Mouse (Mus musculus): ENCODE results near the gene Erp27. TPM values are rescaled to one million over a fixed set of nuclear protein-coding genes. Genes with fewer than 3 reads are reported as not detected.
"Not testable (repeated sequence)": the region's sequence is repeated elsewhere in the genome, so short reads cannot be mapped to it uniquely, and the experiment has no call there.

Erp27 gene
- total RNA-seq (2015; ENCODE audit: low replicate concordance) (not detected in 2 replicates), total RNA-seq (2017; ENCODE audit: low replicate concordance) (0.34 TPM in 1 of 2 replicates, not detected in the other)

DNA sequence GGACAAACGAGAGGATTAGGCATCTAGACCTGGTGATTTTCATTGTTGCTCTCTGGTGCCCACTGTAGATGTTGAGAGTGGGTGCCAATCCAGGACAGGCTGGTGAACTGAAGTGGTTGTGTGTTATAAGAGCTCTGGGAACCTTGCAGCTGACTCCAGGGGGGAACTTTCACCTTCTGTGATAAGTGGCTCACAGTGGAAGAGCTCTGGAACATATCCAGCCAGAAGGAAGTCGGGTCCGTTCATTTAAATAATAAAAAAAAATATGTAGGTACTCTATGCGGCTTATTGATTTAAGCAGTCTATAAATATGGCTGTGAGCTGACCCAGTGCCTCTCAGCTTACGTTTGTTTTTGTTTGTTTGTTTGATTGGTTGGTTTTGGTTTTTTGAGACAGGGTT is at the start of gene Erp27:
Erp27 (minus strand) TSS at position 101 of the 400 bp plus-strand sequence.
- ATAC-seq (replicated peaks; ENCODE audit: low FRiP score, poor library complexity, severe bottlenecking): no peak

DNA sequence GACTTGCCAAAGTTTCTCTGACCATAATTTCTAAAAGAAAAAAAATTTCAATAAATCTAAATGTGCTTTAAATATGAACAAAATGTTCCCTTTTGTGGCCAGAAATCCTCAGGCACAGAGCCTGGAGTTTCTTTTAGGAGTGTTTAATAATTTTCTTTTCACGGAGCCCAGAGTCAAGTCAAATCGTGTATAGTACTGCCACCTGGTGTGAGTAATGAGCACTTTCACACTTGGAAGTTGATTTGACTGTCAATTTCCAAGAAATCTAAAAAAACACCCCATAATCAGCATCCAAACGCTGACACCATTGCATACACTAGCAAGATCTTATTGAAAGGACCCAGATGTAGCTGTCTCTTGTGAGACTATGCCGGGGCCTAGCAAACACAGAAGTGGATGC is 46.9 kb upstream of the Erp27 start:
- ATAC-seq (replicated peaks; ENCODE audit: low FRiP score, poor library complexity, severe bottlenecking): not testable (repeated sequence)

DNA sequence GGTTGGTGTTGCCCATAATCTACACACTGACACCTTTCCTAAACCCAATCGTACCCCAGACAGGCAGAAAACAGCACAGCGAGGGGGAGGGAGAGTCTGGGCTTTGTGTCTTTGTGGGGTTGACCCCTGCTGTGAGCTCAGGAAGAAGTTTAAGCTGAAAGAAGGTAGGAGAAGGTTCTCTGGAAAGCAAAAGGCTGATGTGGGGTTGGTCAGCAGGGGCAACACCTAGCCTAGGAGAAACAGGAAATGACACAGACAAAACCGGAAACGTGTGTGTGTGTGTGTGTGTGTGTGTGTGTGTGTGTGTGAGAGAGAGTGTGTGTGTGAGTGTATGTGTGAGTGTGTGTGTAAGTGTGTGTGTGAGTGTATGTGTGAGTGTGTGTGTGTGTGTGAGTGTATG is 45.5 kb upstream of the Erp27 start:
- ATAC-seq (replicated peaks; ENCODE audit: low FRiP score, poor library complexity, severe bottlenecking): no peak

DNA sequence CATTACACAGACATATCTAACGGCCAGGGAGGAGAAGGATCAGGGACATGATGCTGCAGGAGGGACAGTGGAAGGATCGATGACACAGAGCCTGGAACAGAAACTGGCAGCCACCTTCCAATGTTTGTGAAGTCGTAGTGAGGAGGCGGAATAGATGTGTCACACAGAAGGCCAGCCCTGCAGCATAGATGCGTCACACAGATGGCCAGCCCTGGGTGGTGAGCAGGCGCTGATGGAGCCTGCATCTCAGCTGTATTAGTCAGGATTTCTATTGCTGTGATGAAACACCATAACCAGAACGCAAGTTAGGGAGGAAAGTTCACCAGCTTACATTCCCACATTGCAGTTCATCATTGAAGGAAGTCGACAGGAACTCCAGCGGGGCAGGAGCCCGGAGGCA is 43.9 kb upstream of the Erp27 start:
- no peak for ATAC-seq (replicated peaks; ENCODE audit: low FRiP score, poor library complexity, severe bottlenecking)

DNA sequence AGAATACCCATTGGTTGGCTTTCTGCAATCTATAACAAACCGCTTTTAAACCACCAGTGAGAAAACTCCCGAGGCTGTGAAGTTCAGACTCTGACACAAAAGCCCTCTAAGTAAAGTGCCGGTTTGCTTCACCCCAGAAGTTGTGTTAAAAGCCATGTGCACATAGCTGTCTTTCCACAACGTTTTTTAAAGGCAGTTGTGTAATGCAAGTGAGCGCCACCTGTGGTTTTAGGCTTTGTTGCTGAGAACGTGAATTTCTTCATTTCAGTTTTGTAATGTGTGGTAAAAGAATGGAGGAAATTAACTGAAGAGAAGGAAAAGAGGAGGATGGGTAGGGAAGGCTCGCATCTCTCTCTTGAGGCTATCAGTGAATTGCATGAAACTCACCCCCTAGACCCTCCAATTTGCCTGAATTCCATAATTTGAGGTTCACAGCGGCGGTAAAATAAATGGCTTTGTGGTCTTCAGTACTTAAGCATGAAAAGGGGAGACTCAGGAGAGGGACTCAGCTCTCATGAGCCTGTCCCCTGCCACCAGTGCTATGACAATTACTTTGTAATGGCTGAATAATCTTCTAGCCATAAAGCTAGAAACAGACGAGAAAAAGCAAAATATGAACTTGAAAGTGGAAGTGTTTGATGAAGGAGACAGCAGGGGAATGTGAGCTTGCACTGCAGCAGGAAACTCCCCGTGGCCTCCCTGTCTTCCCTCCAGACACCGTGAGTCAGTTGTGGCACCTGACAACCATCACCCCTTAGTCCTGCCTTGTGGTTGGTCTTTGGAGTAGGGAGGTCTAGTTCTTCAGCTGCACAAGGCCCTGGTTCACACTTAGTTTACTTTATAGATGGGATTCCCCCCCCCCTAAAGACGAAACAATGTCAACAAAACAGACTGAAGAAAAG is 42.9 kb upstream of the Erp27 start:
- no peak for ATAC-seq (replicated peaks; ENCODE audit: low FRiP score, poor library complexity, severe bottlenecking)

DNA sequence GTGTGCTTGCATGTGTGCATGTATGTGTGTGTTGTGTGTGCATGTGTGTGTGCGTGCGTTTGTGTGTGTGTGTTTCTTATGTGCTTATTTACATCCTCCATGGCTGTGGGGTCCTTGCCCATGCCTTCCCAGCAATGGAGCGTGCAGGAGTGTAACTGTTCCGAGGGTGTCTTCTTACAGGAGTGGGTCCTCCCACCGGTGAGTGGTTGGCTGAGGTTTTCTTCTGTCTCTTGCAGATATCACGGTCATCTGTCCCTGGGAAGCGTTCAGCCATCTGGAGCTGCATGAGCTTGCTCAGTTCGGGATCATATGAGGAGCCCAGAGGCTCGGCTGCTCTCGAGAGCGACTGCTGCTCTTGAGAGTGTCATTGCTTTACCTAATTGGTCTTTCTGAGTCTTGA is 41.0 kb upstream of the Erp27 start:
- no peak for ATAC-seq (replicated peaks; ENCODE audit: low FRiP score, poor library complexity, severe bottlenecking)

DNA sequence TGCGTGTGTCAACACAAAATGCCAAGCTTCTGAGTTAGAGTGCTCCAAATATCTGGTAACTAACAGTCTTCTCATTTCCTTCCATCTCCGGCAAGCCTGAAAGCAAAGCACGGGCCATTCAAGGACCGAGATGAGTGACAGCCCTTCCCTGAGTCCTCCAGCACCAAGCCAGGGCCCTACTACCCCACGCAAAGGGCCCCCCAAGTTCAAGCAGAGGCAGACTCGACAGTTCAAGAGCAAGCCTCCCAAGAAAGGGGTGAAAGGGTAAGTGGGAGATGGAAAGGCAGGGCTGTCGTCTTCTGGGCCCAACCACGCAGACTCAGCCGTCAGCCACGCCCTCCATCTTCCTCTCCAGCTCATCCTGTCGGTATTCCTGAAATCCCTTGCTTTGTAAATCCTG is 37.2 kb upstream of the Erp27 start:
- no peak for ATAC-seq (replicated peaks; ENCODE audit: low FRiP score, poor library complexity, severe bottlenecking)

DNA sequence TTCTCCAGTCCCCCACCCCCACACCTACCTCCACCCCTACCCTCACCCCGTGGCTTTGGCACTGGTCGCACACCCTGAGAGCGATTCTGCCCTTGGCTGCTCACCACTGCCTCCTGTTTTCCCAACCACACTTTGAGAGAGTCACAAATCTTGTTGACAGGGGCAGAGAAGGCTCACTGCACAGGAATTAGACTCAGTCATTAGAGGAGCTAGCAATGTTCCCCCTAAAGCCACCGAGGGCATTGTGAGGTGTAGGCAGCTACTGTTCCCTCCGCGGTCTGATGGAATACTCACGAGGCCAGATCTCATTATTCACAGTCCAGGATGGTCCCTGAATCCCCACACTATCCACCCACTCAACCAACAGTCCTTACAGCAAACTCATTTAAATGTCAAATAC is 35.1 kb upstream of the Erp27 start:
- ATAC-seq (replicated peaks; ENCODE audit: low FRiP score, poor library complexity, severe bottlenecking): no peak

DNA sequence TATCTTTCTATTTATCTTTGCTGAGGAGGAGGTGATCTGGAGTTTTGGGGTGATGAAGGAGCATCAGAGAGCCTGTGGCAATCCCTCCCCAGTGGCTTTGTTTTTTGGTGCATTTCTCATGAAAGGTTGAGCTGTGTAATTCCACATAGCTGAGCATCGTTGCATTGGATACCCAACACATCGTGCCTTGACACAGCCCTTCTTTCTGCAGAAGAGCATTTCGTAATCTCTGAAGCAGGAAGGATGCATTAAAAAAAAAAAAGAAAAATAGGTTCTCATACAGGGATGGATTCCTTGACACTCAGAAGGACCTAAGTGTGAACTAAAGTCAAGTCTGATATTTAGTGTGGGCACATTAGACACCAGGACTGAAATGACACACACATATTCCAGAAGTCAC is 33.3 kb upstream of the Erp27 start:
- no peak for ATAC-seq (replicated peaks; ENCODE audit: low FRiP score, poor library complexity, severe bottlenecking)

DNA sequence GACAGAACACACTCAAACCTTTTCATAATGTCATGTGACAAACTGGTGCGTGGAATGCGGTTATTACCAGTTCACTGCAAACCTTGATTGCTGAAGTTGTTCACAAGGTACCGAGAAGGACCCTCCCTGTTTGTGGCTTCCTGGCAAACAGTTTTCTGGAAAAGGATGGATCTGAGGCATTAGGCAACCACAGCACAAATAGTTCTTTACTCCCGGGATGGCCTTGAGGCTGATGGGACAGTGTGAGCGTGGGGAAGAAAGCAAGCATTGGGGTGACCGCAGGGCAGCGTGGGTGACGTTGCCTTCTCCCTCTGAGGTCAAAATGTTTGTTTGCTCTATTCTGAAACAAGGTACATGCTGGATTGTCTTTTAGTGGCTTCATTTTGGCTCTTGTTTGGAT is 32.7 kb upstream of the Erp27 start:
- ATAC-seq (replicated peaks; ENCODE audit: low FRiP score, poor library complexity, severe bottlenecking): no peak

DNA sequence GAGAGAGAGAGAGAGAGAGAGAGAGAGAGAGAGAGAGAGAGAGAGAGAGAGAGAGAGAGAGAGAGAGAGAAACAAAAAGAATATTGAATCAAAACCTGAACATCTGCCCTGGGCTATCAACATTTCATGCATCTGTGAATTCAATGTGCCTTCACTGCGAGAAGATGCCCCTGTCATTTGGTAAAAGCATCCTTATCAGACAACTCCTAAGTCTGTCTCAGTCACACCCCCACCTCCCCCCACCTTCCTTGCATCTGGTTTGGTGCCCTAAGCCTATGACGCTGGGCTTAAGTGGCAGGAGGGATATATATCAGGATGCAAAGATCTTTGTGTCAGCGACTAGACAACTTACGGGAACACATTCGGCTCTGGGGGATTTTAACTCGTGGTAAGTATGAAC is 32.2 kb upstream of the Erp27 start:
- no peak for ATAC-seq (replicated peaks; ENCODE audit: low FRiP score, poor library complexity, severe bottlenecking)

DNA sequence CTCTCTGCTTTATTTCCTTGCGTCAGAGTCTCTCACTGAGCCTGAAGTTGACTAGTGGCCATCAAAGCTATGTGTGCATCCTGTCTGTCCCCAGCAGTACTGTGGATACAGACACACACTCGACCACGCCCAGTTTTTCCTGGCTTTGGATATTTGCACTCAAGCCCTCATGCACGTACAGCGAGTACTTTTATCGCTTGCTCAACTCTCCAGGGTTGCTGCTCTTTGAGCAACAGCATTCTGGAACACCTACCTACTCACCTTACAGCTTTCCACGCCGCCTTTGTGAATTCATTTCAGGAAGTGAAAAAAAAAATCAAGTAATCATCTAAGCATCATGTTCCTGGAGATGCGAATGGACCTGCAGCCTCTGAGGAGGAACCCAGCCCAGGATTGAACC is 30.9 kb upstream of the Erp27 start:
- no peak for ATAC-seq (replicated peaks; ENCODE audit: low FRiP score, poor library complexity, severe bottlenecking)

DNA sequence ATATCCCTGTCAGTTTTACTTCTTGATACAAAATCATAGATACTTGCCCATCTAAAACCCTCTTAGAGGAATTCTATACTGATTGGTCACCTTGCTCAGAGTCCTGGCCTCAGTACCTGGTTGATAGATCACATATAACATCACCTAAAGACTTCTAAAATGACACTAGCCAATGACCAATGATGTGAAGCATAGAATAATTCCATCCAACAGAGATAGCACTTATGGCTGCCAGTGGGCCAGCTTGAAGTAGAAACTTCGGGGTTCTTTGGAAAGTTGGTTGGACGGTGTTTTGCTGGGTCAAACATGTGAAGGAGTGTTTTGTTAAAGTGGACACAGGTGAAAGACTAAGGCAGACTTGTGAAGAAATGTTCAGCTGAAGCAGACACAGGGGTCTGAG is 28.2 kb upstream of the Erp27 start:
- ATAC-seq (replicated peaks; ENCODE audit: low FRiP score, poor library complexity, severe bottlenecking): no peak

DNA sequence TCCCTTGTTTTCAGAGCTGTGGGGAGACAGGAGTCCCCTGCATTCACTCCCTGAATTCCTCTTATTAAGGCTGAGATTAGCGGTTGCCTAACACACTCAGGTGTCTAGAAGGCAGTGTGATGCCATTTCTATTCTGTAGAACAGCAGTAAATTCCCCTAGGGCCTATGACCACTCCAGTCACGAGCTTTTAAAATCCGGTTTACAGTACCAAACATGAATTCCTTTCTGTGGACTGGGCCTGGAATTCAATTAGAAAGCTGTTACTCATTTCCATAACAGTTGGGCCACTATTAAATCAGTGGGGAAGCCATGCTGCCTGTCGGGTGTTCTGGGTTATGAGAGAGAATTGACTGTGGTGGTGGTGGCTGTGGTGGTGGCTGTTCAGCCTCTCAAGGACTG is 25.7 kb upstream of the Erp27 start:
- ATAC-seq (replicated peaks; ENCODE audit: low FRiP score, poor library complexity, severe bottlenecking): no peak

DNA sequence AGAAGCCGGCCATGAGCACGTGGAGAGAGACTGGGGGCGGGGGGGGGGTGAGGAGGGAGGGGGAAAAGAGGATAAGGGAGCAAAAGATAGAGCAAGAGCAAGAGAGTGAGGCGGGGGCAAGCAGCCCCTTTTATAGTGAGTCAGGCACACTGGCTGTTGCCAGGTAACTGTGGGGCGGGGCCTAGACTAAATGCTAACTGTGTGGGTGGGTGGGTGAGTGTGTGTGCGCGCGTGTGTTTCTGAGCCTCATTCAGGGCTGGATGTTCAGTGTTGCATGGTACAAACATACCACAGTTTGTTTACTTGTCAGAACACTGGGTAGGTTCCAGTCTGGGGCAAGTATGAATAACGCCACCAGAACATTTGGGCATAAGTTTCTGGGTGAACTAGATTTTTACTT is 25.0 kb upstream of the Erp27 start:
- ATAC-seq (replicated peaks; ENCODE audit: low FRiP score, poor library complexity, severe bottlenecking): no peak

DNA sequence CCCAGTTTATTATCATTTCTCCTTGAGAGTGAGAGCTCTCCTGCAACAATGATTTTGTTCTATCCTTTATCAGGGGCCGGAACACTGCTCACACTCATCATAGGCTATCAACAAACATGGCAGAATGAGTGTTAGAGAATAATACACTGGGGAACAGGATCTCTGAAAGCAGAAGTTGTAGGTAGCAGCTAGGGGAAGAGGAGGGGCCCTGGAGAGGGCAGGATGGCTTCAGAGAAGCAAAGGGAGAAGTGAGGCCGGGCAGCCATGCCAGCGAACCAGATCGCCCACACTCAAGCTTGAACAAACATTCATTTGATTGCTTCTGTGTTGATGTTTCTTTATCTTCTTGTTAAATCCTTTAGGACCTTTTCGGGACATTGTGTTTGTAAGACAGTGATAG is 24.3 kb upstream of the Erp27 start:
- ATAC-seq (replicated peaks; ENCODE audit: low FRiP score, poor library complexity, severe bottlenecking): no peak

DNA sequence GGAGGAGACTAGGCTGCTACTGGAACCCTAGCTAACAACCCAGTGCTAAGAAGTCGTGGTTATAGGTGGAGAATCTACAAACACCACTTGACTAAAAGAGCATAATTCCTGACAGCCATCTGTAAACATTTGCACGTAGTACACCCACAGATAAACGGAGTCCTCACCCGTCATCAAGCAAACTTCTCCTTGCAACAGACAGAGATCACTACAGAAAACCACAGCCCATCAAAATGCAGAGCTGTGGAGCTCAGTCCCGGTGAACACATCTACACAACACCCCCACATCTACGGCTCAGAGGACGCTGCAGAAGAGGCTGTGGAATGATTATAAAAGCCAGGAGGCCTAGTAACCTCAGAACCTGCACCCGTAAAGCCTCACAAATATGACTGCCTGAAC is 22.5 kb upstream of the Erp27 start:
- no peak for ATAC-seq (replicated peaks; ENCODE audit: low FRiP score, poor library complexity, severe bottlenecking)

DNA sequence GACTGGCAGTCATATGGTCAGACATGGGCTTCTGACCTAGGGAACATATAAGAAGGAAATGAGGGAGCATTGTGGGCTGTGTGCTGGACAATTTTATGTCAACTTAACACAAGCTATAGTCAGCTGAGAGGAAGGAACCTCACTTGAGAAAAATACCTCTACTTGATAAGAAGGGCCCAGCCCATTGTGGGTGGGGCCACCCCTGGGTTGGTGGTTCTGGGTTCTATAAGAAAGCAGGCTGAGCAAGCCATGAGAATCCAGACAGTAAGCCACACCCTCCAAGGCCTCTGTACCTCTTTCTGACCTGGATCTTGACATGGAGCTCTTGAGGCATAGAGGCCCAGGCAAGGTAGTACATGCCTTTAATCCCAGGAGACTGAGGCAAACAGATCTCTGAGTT is 21.4 kb upstream of the Erp27 start:
- no peak for ATAC-seq (replicated peaks; ENCODE audit: low FRiP score, poor library complexity, severe bottlenecking)

DNA sequence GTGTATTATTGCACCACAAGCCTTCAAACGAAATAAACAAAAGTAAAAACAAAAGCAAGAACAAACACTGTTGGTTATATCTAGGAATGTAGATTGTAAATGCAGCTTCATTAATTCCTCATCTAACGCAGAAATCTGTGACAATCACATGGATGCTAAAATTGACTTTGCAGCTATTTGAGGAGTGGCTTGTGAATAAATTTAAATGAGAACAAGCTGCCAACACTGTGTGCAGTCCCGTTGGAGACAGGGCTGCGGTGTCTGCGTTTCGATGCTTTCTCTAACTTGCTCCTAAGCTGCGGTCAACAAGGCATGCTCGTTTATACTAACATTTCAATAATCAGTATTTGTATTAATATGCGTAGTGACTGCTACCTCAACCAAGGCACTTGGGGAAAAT is 20.3 kb upstream of the Erp27 start:
- no peak for ATAC-seq (replicated peaks; ENCODE audit: low FRiP score, poor library complexity, severe bottlenecking)

DNA sequence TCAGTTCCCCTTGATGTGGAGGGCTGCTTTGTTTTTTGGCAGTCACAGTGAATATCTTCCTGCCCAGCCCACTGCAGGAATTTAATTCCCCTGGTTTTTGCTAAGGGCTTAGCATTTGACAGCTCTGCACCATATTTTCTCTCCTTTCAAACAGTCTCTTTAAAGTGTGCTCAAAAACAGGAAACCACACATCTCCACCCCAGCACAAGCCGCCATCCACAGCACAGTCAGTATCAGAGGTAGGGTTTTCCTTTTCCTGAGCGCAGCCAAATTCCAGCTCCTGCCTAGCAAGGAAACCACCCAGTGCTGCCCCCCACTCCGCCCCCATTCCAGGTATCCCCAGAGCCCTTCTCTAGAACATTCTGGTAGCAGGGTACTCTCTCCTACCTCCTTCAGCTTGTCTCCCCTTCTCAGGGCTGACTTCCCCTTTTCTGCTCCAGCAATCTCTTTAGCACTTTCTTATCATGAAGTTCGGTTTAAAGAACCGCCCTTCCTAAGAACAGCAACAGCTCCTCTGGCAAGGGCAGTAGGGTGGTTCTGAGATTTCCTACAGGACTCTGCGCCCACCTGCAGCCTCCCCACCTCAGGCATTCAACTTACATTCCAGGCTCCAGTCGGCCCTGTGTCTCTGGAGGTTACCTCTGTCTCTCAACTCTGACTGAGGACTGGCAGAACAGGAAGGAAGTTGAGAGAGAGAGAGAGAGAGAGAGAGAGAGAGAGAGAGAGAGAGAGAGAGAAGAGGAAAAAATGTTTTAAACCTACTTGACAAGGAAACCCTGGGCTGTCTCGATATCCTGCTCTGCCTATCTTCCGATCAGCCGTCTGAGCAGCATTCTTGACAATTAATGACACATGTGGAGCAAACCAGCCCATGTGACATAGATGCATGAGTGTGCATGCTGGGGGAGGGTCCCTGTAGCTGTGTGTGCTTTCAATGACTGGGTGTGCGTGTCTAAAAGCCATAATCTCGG is 19.4 kb upstream of the Erp27 start, which contains the start of gene Arhgdib:
Arhgdib (minus strand) TSS at position 849 of the 971 bp plus-strand sequence.
- no peak for ATAC-seq (replicated peaks; ENCODE audit: low FRiP score, poor library complexity, severe bottlenecking)
